Mouse (Mus musculus) lung, embryonic 14.5 days (tissue): ENCODE measurements around the gene Zfr2. TPM values are rescaled to one million over a fixed set of nuclear protein-coding genes. Genes with fewer than 3 reads are reported as not detected.

Experiments used
- ATAC-seq: fragments of 200-750 bp; cut with Nextera tagmentation; 2 replicates; pipeline ENCODE4 v1.8.0; 2017; ENCODE audit warnings: mild to moderate bottlenecking, moderate TSS enrichment, moderate library complexity; ENCODE audit not compliant: insufficient read depth
- DNase-seq: peaks from one replicate; pipeline ENCODE4 v3.0.0-alpha.2; 2015
- H3K27ac ChIP-seq: fragments of 300-500 bp; sonication (generic); 2 replicates; pipeline ENCODE4 v1.5.1; 2014; ENCODE audit warnings: low read depth, mild to moderate bottlenecking, moderate library complexity
- H3K27me3 ChIP-seq: fragments of 300-500 bp; sonication (generic); 2 replicates; pipeline ENCODE4 v1.6.1; 2014; ENCODE audit warnings: low read length, control low read depth; ENCODE audit not compliant: insufficient read depth
- H3K36me3 ChIP-seq: fragments of 300-500 bp; sonication (generic); 2 replicates; pipeline ENCODE4 v1.6.1; 2014; ENCODE audit warnings: control low read depth; ENCODE audit not compliant: insufficient read depth
- H3K4me1 ChIP-seq: fragments of 300-500 bp; sonication (generic); 2 replicates; pipeline ENCODE4 v1.6.1; 2014; ENCODE audit warnings: antibody characterized with exemption, control low read depth; ENCODE audit not compliant: insufficient read depth
- H3K4me2 ChIP-seq: fragments of 300-500 bp; sonication (generic); 2 replicates; pipeline ENCODE4 v1.6.1; 2014; ENCODE audit warnings: mild to moderate bottlenecking
- H3K4me3 ChIP-seq: fragments of 300-500 bp; sonication (generic); 2 replicates; pipeline ENCODE4 v1.5.1; 2014; ENCODE audit warnings: low read depth, low read length
- H3K9ac ChIP-seq: fragments of 300-500 bp; sonication (generic); 2 replicates; pipeline ENCODE4 v1.6.1; 2014
- H3K9me3 ChIP-seq: fragments of 300-500 bp; sonication (generic); 2 replicates; pipeline ENCODE4 v1.6.1; 2016; ENCODE audit warnings: low read depth, low read length, control low read depth
- CTCF ChIP-seq: IDR thresholded peaks from 2 replicates; pipeline ENCODE4 v1.5.1; 2016; ENCODE audit warnings: antibody characterized with exemption, low read depth
- WGBS: fragments of 180-500 bp; shearing (Covaris S2); extraction: QIAGEN DNeasy Blood & Tissue Kit; methylation state at CpG from one replicate; pipeline ENCODE4 v1.1.7; 2014; 5-methylcytosine and 5-hydroxymethylcytosine counted together
- microRNA-seq: library from miRNA; unstranded; fragments of <30 nt; microRNA quantifications from one replicate; pipeline ENCODE4, GENCODE M21; 2016; ENCODE audit warnings: borderline number of aligned reads
- polyA plus RNA-seq: library from polyadenylated mRNA; unstranded; fragments of >200 nt; fragmentation: Nextera tagmentation; extraction: Ambion mirVana; gene quantifications from 2 replicates; pipeline ENCODE4 v1.2.1, GENCODE M21; 2014

Gene Zfr2
- polyA plus RNA-seq, 1 experiment from 2014 or later: 3.4 TPM

DNA sequence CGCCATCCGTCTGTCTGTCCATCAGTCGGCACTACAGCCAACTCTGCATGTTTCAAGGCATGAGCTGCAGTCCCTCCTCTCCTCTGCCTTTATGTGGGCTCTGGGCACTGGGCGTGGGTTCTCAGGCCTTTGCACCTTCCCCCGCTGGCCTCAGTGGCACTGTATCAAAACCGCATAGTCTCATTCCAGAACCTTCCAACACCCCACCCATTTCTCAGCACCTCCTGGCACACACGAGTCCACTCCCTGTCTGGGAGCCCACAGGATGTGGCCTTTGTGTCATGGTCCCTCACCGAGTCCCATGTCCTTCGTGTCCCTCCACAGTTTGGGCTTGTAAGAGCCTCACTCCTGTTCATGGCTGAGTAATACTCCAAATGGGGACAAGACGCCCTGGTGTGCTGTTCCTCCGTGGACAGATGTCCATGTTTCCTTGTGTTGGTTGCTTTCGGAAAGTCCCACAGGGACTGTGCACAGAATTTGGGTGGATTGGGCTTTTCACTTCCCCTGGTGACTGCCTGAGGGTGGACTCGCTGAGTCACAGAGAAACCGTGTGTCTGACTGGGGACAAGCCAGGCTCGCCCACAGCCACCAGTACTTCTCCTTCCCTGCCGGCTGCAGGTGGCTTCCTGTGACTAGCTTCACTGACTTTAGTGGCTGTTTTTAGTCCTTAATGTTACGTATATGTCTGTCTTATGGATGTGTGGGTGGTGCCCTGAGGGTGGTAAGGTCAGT lies 65.6 kb downstream of the Zfr2 start:
- no peak overlapping the region for H3K9ac ChIP-seq
- no peak overlapping the region for H3K4me2 ChIP-seq
- ATAC-seq: no peak
- TF ChIP-seq CTCF: no peak
- H3K27me3 ChIP-seq: no peaks in the 10 kb centered on the region
- H3K36me3 ChIP-seq: peaks cover 5% of the 10 kb centered on the region; the same call in 1 of the 2 replicates
- H3K4me1 ChIP-seq: peaks cover 11% of the 10 kb centered on the region
- 91% methylated on average over 17 of the region's 17 CpGs for WGBS
- DNase-seq: no peak
- H3K27ac ChIP-seq: no peak overlapping the region; the same call in 1 of the 2 replicates
- no peak overlapping the region for H3K4me3 ChIP-seq
- no peaks in the 10 kb centered on the region for H3K9me3 ChIP-seq

DNA sequence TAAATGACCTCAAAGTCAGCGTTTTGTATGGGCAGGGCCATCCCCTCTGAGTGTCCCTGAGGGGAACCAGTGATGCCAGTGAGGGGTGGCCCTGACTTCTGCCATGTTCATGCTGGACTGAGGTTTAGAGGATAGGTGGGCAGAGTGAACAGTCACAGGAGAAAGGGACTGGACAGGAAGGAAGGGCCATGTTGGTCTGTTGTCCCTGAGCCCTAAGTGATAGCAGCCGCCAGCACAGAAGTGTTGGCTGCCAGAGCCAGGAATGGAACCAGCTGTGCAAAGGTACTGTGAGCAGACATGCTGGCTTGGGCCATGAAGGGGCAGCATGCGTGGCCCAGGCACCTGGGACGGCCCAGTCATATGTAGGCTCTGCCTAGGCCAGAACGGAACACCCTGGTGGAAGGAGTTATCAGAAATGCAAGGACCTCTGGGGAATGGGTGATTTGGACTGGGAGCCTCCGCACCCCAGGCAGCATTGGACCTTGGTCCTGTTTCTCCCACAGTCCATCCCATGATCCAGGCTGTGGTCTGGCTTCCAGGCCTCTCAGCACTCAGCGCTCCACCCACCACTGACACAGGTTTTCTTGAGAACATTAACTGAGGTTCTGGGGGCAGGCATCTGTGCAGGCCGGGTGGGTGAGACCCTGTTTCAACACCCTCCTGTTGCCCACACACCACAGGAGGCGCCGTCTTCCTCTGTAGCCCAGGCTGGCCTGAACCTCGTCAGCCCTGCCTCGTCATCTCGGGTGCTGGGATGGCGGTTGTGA lies 66.8 kb downstream of the Zfr2 start:
- Histone ChIP-seq H3K9ac (no peak overlapping the region), H3K27me3 (no peaks in the 10 kb centered on the region), H3K4me1 (no peaks in the 10 kb centered on the region), H3K27ac (no peak overlapping the region), H3K4me2 (no peak overlapping the region), H3K9me3 (no peaks in the 10 kb centered on the region), H3K36me3 (peaks cover 5% of the 10 kb centered on the region; the same call in 1 of the 2 replicates), H3K4me3 (no peak overlapping the region)
- 82% methylated on average over 14 of the region's 14 CpGs for WGBS
- TF ChIP-seq CTCF: no peak
- ATAC-seq: no peak
- DNase-seq: no peak

- H3K4me3 ChIP-seq: no peak overlapping the region
Observed at GRCm38 (mm10) chr10:81300352-81300907, 67.5 kb downstream of the Zfr2 start.

GRCm38 (mm10) chr10:81301321-81301720 lies 68.4 kb downstream of the Zfr2 start:
- 71% methylated on average over 9 of the region's 9 CpGs for WGBS
- H3K4me1 ChIP-seq: no peaks in the 10 kb centered on the region

More at GRCm38 (mm10) chr10:81300352-81300907, 67.5 kb downstream of the Zfr2 start:
- ATAC-seq (no peak), DNase-seq (no peak)
- Histone ChIP-seq H3K4me2 (no peak overlapping the region), H3K9me3 (no peaks in the 10 kb centered on the region), H3K27me3 (no peaks in the 10 kb centered on the region), H3K36me3 (peaks cover 2% of the 10 kb centered on the region; the same call in 1 of the 2 replicates), H3K4me1 (no peaks in the 10 kb centered on the region), H3K27ac (no peak overlapping the region), H3K9ac (0 out of 2 replicates have a peak overlapping the region, but pooled peaks have one; percentile 9)
- WGBS: 75% methylated on average over 9 of the region's 9 CpGs
- TF ChIP-seq CTCF: no peak

More at GRCm38 (mm10) chr10:81301321-81301720, 68.4 kb downstream of the Zfr2 start:
- Histone ChIP-seq H3K9me3 (no peaks in the 10 kb centered on the region), H3K27me3 (no peaks in the 10 kb centered on the region), H3K36me3 (peaks cover 8% of the 10 kb centered on the region), H3K27ac (no peak overlapping the region), H3K9ac (no peak overlapping the region), H3K4me3 (no peak overlapping the region), H3K4me2 (no peak overlapping the region)
- DNase-seq (no peak), ATAC-seq (no peak)
- no peak for TF ChIP-seq CTCF

Small RNA genes lying within 50 kb of the gene (microRNA-seq; reads per million reads assigned to microRNA genes)
- 7.1 reads per million, percentile 22 among the genes with 10 or more reads in this experiment for gene Mir3057

Other genes with a start within 250 kb of the Zfr2 start
- gene Gng7, start 218.2 kb upstream of the Zfr2 start, polyA plus RNA-seq: 4.5 and 5.7 TPM in 2 replicates
- gene Diras1, start 207.5 kb upstream of the Zfr2 start, polyA plus RNA-seq: 0.08 and 0.09 TPM in 2 replicates
- gene Slc39a3, start 195.7 kb upstream of the Zfr2 start, polyA plus RNA-seq: 11.7 and 15.2 TPM in 2 replicates
- gene Sgta, start 173.0 kb upstream of the Zfr2 start, polyA plus RNA-seq: 172 and 186 TPM in 2 replicates
- 48.1 and 55.9 TPM in 2 replicates for gene Thop1, start 163.1 kb upstream of the Zfr2 start, polyA plus RNA-seq
- gene Creb3l3, start 134.3 kb upstream of the Zfr2 start, polyA plus RNA-seq: 0.41 and 0.58 TPM in 2 replicates
- 180 and 199 TPM in 2 replicates for gene Map2k2, start 127.2 kb upstream of the Zfr2 start, polyA plus RNA-seq
- 22.4 and 25.0 TPM in 2 replicates for gene Zbtb7a, start 97.9 kb upstream of the Zfr2 start, polyA plus RNA-seq
- 38.7 and 47.9 TPM in 2 replicates for gene Pias4, start 65.2 kb upstream of the Zfr2 start, polyA plus RNA-seq
- 481 and 493 TPM in 2 replicates for gene Eef2, start 56.5 kb upstream of the Zfr2 start, polyA plus RNA-seq
- 52.6 and 55.8 TPM in 2 replicates for gene Dapk3, start 50.1 kb upstream of the Zfr2 start, polyA plus RNA-seq
- not detected in 2 replicates for gene 4930442H23Rik, start 49.3 kb upstream of the Zfr2 start, polyA plus RNA-seq
- gene Nmrk2, start 31.1 kb upstream of the Zfr2 start, polyA plus RNA-seq: 0.23 TPM in 1 of 2 replicates, not detected in the other
- gene Atcay, start 2.3 kb upstream of the Zfr2 start, polyA plus RNA-seq: not detected in 2 replicates
- 2.0 and 2.9 TPM in 2 replicates for gene Matk, start 19.8 kb downstream of the Zfr2 start, polyA plus RNA-seq
- gene Mrpl54, start 33.8 kb downstream of the Zfr2 start, polyA plus RNA-seq: 222 and 223 TPM in 2 replicates
- 50.4 and 50.8 TPM in 2 replicates for gene Apba3, start 33.8 kb downstream of the Zfr2 start, polyA plus RNA-seq
- 15.3 and 17.2 TPM in 2 replicates for gene Tjp3, start 58.4 kb downstream of the Zfr2 start, polyA plus RNA-seq
- gene Pip5k1c, start 59.8 kb downstream of the Zfr2 start, polyA plus RNA-seq: 50.8 and 58.6 TPM in 2 replicates
- gene Cactin, start 87.9 kb downstream of the Zfr2 start, polyA plus RNA-seq: 34.3 and 42.9 TPM in 2 replicates
- 13.6 and 15.0 TPM in 2 replicates for gene Tbxa2r, start 95.6 kb downstream of the Zfr2 start, polyA plus RNA-seq
- 0.05 and 0.08 TPM in 2 replicates for gene Gipc3, start 110.1 kb downstream of the Zfr2 start, polyA plus RNA-seq
- gene Hmg20b, start 117.3 kb downstream of the Zfr2 start, polyA plus RNA-seq: 98.7 and 105 TPM in 2 replicates
- gene Mfsd12, start 124.3 kb downstream of the Zfr2 start, polyA plus RNA-seq: 7.7 and 8.5 TPM in 2 replicates
- 0.65 and 0.92 TPM in 2 replicates for gene 4930404N11Rik, start 132.7 kb downstream of the Zfr2 start, polyA plus RNA-seq
- 109 and 116 TPM in 2 replicates for gene Fzr1, start 145.4 kb downstream of the Zfr2 start, polyA plus RNA-seq
- 57.5 and 67.0 TPM in 2 replicates for gene Dohh, start 151.3 kb downstream of the Zfr2 start, polyA plus RNA-seq
- gene Gm48551, start 151.3 kb downstream of the Zfr2 start, polyA plus RNA-seq: 2.8 and 3.8 TPM in 2 replicates
- 1.3 and 1.4 TPM in 2 replicates for gene Gm48552, start 155.8 kb downstream of the Zfr2 start, polyA plus RNA-seq
- 2.8 and 3.3 TPM in 2 replicates for gene Smim24, start 159.9 kb downstream of the Zfr2 start, polyA plus RNA-seq
- 86.0 and 86.5 TPM in 2 replicates for gene Nfic, start 222.5 kb downstream of the Zfr2 start, polyA plus RNA-seq
- gene Celf5, start 249.6 kb downstream of the Zfr2 start, polyA plus RNA-seq: 0.09 and 0.30 TPM in 2 replicates